Mouse (Mus musculus) thymus, postnatal 4 days (tissue): ENCODE results near the gene Ptgds.

Experiments used
- DNase-seq: peaks from one replicate; pipeline ENCODE4 v3.0.0; 2021

Ptgds gene

DNA sequence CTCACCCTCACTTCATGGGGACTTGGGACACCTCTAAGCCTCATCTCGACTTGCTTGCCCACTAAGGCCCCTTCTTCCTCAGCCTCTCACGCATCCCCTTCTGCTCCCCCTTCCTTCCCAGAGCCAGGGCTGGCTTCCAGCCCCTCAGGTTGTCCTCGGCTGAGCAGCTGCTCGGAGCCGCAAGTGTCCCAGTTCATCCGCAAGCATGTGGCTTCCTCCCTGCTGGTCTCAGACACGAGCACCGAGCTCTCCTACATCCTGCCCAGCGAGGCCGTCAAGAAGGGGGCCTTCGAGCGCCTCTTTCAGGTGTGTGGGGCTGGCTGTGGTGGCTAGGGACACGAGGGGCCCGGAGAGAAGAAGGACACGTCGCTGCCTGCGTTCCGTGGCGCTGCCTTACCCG lies 28.8 kb downstream of the Ptgds start:
- DNase-seq: no peak

DNA sequence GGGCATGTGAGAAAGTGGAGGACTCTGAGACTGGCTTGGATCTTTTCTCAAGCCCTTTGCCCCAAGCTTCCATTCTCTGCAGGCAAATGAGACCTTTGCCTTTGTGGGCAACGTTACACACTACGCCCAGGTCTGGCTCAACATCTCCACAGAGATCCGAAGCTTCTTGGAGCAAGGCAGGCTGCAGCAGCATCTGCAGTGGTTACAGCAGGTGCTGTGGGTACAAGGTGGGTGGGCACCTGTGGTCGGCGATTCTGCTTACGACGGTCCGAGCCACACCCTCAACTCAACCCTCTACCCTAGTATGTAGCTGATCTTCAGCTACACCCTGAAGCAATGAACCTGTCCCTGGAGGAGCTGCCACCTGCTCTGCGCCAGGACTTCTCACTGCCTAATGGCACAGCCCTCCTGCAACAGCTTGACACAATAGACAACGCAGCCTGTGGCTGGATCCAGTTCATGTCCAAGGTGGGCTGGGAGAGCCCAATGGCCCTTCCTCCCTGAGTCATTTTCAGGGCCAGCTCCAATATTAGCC lies 33.5 kb downstream of the Ptgds start:
- no peak for DNase-seq

DNA sequence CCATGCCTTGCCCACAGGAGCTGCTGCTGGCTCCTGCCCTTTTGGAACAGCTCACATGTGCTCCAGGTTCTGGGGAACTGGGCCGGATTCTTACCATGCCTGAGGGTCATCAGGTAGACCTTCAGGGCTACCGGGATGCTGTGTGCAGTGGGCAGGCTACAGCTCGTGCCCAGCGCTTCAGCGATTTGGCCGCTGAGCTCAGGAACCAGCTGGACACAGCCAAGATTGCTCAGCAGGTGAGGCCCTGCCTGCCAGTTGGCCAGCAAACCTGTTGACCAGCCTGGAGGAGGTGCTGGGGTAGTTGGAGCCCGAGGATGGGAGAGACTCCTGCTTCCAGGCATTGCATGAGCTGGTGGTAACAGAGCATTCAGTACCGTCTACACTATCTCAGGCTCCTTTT lies 35.6 kb downstream of the Ptgds start:
- DNase-seq: no peak

DNA sequence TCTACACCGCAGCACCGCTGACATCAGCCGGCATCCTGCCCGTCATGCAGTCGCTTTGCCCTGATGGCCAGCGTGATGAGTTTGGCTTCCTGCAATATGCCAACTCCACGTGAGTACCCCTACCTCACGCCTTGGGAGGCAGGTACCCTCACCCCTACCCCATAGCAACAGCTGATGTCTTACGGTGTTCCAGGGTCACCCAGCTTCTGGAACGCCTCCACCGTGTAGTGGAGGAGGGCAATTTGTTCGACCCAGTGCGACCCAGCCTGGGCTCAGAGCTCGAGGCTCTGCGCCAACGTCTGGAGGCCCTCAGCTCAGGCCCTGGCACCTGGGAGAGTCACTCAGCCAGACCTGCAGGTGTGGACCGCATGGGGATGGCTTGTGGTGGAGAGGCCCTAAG lies 36.7 kb downstream of the Ptgds start:
- no peak for DNase-seq

DNA sequence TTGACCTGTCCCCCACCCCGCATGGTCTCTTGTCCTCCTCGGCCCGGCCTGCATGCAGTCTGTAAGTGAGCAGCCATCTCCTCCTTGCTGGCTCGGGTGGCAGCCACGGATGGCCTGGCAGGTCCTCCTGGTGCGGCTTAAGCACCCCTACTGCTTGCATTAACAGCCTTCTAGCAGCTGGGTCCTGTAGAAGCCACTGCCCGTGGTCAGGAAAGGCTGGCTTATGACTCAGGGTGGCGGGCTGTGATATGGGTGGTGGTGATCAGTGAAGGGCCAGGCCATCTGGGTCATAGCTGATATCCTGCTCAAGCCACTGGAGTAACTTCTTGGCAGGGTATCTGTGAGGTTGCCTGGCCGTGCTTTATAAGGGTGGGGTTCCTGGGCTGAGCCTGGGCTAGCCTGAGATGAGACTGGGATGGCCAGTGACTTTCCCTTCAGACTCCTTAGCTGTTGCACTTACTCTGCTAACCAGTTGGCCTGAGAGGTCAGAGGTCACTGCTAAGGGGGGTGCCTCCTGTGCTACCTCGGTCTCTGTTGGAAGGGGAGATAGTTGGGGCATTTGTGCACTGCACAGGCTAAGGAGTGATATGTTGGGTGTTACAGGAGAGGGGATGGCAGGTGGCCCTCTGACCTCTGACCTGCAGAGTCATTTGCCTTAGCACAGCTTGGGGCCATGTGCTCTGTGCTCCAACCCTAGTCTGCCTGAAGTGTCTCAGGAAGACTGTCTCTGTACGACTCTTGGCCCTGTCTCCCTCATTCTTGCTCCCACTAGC lies 37.3 kb downstream of the Ptgds start:
- no peak for DNase-seq

DNA sequence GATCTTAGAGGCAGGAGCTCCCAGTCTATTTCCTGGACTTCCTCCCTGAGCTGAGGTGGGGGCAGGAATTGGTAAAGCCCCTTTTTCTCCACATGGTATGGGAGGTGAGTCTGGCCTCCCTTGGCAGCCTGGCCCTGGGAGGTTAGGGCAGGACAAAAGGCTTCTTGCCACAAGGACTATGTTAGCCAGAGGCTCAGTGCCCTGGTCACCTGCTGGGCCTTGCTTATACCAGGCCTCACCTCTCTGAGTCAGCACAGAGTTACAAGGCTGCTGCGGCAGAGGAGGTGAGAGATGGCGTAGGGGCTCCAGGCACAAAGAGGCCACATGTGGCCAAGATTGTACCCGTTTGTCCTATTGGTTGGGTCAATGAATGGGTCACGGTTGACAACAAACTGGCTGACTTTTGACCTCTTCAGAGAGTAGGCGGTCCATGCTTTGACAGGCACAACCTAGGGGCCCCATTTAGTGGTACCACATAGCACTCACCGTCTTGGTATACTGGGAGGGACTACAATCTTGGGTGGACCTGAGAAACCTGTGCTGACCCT lies 38.5 kb downstream of the Ptgds start:
- no peak for DNase-seq

DNA sequence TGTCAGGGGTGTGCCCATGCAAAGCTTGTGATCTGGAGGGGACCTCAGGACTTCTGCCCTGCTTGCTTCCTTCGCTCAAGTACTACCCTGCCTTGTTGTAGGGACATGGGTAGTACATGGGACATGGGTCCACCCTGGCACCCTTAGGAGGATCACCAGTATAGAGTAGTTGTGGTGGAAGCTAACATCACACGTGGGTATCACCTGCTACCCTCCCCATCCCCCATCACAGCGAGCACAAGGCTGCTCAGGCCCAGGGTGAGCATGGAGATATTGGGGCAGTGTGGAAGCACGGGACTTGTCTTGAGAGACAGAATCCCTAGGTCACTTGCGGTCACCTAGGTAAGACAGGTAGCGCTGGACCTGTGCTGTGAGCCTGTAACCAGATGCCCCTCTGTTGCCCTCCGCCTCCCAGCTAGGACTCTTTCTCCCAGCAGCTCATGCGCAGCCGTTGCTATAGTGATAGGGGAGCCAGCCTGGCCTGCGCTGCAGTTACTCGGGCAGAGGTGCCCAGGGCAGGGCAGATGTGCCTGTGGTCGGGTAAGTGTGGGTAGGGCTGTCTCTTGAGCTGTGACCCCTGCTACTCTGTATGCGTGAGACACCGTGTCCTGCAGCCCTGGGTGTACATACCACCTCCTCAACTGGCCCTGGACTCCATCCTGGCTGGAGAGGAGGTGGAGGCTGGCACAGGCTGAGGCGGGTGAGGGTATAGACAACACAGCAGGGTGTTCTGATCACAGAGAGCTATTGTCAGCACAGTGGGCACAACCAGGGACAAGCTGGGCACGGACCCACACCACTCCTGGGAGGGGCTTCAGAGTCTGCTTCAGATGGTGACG lies 39.2 kb downstream of the Ptgds start:
- DNase-seq: no peak

DNA sequence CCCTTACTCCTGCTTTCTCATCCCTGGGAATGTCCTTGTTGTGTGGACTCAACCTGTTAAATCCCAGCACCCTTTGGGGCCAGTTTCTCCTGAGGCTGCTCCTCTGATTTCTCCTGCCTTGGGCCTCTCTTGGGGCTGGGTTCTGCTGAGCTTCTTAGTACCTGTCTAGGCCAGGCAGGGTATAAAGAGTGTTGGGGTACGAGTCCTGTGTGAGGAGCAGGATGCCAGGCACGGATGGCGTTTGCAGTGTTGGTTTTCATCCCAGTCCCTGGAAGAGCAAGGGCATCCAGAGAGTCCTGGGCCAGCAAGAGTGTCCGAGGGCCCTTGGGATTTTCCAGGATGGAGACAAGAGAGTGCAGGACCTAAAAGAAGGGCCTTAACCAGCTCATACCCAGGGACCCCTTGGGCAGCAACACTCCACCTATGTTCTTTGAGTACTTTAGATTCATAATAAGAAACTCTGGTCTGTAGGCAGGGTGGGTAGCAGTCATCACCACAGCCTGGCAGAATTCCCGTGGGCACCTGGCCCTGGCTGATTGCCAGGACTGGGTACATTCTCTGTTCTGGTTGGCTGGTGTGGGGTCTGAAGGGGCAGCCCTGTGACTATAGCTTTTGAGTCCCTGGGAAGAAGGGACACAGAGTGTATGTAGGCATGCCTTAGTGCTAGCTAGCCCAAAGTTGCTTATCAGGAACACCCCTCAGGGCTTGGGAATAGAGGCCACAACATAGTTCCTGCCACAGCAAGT lies 40.2 kb downstream of the Ptgds start:
- no peak for DNase-seq

DNA sequence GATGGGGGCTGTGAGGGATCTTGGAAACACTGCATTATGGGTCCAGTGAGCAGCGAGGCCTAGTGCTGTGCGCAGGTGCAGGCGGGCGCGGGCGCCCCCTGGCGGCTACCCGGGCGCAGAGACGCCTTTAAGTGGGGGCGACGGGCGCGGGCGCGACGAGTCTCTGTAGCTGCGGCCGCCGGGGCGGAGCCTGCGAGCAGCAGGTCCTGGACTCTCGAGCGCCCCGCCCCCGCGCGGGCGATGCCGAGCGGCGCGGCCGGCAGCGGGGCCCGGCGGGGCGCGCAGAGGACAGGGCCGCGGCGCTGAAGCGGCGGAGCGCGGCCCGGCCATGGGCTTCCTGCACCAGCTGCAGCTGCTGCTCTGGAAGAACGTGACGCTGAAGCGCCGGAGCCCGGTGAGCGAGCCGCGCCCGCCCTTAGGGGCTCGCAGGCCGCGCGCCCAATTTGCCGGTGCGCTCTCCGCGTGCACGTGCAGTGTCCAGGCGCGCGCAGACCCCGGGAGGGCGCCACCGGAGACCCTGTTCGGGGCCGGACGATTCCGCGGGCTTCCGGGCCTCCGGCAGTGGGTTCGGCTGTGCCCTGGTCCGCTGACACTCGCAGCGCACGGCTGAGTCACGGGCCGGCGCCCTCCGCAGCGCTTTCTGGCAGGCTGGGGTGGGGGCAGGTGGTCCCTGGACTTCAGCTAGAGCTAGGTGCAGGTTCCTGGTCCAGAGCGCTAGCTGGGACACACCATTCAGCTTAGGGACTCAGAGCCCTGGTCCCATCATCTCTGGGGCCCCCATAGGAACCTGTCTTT lies 41.2 kb downstream of the Ptgds start, which contains the start of gene Abca2:
Gene Abca2 (plus strand): TSS at position 262 of the 795 bp plus-strand sequence.
- DNase-seq: peak; percentile 98

DNA sequence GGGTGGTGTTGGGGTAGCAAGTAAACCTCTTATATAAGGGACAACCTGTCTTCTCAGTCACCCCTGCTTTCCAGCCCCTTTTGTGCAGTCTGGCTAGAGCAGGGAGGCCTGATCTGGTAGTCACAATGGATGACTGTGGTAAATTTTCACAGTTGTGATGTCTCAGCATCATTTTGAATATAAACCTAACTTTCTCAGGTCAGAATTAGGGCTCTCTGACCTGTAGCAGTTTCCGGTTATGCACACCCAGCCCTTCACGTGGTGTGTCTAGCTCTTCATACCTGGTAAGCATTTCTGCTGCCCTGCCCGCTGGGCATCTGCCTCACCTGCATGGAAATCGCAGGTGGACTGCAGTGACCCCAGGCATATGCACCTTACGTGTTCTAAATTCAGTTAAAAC lies 42.6 kb downstream of the Ptgds start:
- no peak for DNase-seq

DNA sequence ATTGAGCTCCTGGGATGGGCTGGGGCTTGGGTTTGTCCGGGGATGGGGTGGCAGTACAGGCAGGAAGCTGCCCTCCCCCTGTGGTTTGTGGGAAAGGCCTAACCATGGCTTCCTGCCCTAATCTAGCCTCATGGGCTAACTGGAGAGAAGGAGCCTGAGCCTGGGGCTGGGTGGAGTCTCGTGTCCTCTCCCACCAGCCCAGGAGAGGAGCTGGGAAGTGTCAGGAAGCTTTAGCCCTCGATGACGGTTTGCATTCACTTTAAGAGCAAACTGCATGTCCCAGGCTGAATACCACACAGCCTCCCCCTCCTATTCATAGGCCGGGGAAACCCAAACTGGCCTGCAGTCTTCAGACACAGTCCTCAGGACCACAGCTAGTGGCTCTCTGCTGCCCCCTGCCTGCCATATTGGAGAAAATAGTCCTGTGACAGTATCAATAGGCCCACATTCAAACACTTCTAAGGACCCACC lies 43.1 kb downstream of the Ptgds start:
- DNase-seq: peak; percentile 82

DNA sequence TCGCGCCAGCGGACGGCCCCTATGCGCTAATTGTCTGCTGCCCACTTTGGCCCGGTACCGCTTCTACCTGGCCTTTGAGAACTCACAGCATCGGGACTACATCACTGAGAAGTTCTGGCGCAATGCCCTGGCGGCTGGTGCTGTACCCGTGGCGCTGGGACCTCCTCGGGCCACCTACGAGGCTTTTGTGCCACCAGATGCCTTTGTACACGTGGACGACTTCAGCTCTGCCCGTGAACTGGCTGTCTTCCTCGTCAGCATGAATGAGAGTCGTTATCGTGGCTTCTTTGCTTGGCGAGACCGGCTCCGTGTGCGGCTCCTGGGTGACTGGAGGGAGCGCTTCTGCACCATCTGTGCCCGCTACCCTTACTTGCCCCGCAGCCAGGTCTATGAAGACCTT lies 44.4 kb downstream of the Ptgds start:
- DNase-seq: no peak

DNA sequence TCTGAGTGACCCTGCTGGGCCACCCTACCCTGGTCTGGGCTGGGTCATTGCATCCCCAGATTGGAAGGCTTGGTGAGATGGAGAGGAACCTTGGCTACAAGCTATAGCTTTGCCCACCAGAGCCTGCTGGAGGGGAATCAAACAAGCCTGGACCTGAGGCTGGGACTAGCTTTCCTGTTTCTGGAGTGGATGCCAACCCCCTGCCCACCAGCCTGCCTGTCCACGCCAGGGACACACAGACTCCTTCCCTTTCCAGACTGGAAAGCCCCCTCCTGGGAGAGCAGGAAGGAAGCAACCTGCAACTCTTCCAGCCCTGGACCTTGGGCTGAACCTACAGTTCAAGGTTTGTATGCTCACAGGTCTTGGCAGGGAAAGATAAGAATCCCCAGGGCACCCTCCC lies 46.2 kb downstream of the Ptgds start:
- DNase-seq: no peak

DNA sequence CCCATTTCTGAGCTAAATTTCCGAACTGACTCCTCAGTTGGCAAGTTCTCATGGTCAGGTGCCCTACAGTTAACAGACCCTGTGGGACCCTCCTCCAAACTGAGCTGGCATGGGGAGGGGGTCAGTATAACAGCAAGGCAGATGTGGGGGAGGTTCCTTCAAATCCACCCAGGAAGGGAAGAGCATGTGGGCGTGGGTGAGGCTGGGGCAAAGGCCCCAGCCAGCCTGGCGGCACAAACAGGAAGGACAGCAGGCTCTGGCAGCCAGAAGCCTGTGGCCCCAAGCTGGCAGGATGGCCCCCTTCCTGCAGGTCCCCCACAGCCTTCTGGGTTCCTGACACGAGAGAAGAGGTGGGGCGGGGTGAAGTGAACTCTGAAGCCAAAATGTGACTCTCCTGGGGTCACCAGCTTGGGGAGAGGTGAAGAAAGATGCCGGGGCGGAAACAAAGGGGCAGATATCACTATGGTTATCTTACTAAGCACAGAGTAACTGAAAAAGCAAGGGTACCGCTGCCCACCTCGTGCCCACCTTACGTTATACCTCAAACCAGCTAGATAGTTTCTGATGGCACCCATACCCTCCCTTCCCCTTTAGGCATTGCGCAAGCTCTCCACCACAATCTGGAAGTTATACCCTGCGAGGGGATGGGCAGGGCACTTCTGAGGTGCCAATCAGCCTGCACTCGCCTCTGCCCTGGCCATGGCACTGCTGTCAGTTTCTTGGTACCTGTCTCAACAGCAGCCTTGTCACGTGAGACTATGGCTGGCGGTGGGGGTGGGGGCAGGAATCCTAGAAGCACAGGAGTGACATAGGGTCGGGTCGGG lies 47.0 kb downstream of the Ptgds start, which contains the start of gene Fut7:
Gene Fut7 (plus strand): TSS at position 681 of the 824 bp plus-strand sequence.
- DNase-seq: peak; percentile 59

DNA sequence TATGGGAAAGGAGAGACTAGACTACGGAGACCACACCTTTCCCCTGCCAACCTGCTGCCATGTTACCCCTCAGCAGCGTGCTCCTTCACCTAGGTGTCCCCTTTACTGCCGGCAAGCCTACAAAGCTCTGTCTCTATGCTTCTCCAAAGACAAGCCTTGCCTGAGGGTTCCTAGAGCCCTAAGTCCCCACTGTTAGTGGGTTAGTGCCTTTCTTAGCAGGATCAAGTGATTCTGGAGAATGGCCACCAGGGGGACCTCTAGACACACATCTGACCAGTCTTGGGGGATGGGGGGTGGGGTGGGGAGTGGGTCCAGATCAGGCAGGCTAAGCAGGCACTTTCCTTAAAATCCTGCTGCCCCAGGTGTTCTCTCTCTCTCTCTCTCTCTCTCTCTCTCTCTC lies 48.0 kb downstream of the Ptgds start:
- peak; percentile 74 for DNase-seq

DNA sequence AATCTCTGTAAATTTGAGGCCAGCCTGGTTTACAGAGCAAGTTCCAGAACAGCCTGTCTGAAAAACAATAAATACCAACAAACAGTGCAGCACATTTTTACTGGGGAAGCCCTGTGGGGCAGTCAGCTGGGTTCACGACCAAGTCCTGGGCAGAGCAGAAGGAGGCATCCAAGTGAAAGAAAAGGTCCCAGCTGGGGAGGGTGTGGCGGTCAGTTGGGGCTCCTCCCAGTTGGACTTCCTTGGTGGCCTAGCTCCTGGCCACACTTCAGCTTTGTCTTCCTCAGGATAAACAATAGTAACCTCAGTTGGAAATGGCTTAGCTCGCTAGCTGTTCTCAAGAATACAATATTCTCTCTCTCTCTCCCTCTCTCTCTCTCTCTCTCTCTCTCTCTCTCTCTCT lies 52.4 kb downstream of the Ptgds start:
- no peak for DNase-seq
